Mouse (Mus musculus): ENCODE results near the gene Bicra.

DNA sequence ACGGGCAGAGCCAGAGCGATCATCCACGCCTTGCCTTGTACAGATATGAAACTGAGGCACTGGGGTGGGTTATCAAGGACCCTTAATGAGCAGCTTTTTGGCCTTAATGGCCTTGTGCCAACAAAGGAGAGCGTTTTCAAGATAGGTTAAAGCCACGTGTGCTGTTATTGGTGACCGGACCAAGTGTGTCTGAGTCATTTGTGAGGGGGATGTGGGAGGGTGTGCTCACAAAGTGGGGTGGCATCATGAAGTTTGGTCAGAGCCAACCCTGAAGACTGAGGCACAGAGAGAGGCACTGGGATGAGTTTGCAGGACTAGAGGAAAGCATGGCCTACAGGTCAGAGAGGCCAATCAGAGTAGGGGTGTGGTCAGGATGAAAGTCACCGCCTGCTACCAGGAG, 93.3 kb downstream of the Bicra start:
- TF ChIP-seq CTCF (IDR thresholded peaks at IDR 0.05; ENCODE audit: low read depth, low read length) (no peak), GATA1 (IDR thresholded peaks at IDR 0.05; ENCODE audit: borderline replicate concordance, low read length) (no peak), TAL1 (conservative IDR thresholded peaks at IDR 0.05; ENCODE audit: low read depth, low read length) (no peak)
